16 mouse cellular contexts compared by ENCODE assay signal in the genomic region with DNA sequence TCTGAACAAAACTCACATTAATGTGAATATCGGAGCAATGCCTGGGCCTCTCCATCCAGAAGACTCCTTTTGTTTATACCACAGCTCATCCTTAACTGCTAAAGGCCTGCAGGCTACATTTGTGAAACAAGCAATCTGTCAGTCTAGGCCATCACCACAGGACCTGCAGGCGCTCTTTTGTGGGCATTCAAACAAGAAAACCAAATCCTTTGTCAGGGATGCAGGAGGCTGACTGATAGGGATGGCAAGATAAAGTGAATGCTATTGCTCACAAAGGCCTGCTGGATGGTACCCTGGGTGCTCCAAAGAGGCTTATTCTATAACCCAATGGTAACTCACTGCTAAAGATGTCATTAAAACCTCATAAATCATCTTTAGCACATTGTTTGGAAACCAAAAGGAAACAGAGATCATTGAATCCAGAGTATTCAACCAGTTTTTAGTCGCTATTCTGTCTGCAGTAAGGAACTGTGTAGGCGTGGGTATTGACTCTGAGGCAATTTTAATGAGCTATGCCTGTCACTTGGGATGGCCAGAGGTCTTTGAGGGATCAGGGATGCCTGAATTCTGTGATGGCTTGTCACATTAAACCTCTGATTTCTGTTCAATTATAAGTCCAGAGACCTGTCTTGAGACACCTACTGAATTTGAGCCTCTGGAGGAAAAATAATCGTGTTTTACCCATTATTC.
DNase-seq lines count a peak whose midpoint lies in the region; ATAC-seq lines count a peak whose summit lies in the region.
"Had no signal": no experiment of that assay in that cellular context is flagged by ENCODE, and none has a peak within 500 bp of the region (broad histone marks: within the 10 kb centered on the region; RNA-seq: fewer than 3 reads in every experiment).

No protein-coding gene starts in this region.

- no peaks in the 10 kb centered on the region for H3K36me3 ChIP-seq in forebrain, embryonic 14.5 days (ENCODE audit: control insufficient read depth, insufficient read depth, low read length)
- H3K36me3 ChIP-seq in forebrain, embryonic 10.5 days (replicated peaks), result no peaks in the 10 kb centered on the region
- H3K36me3 ChIP-seq in hindbrain, embryonic 12.5 days, result no peaks in the 10 kb centered on the region
- no peaks in the 10 kb centered on the region for H3K36me3 ChIP-seq in midbrain, embryonic 14.5 days (ENCODE audit: control insufficient read depth, insufficient read depth, low read length)
- H3K36me3 ChIP-seq: G1E; intestine, embryonic 15.5 days; liver, embryonic 13.5 days had no signal

- 0 out of 2 replicates have a peak, but pooled peaks cover 3% of the 10 kb centered on the region for H3K27me3 ChIP-seq in forebrain, embryonic 14.5 days (replicated peaks; ENCODE audit: control insufficient read depth, insufficient read depth, low read length)
- peaks cover 85% of the 10 kb centered on the region for H3K27me3 ChIP-seq in forebrain, embryonic 10.5 days (ENCODE audit: poor library complexity, severe bottlenecking)
- peaks cover 26% of the 10 kb centered on the region for H3K27me3 ChIP-seq in hindbrain, embryonic 12.5 days
- no peaks in the 10 kb centered on the region for H3K27me3 ChIP-seq in midbrain, embryonic 14.5 days (ENCODE audit: control insufficient read depth, insufficient read depth, low read length)
- H3K27me3 ChIP-seq: intestine, embryonic 15.5 days; liver, embryonic 13.5 days had no signal

- 38% methylated on average over 5 of the region's 5 CpGs for WGBS in forebrain, embryonic 14.5 days
- WGBS in forebrain, embryonic 10.5 days, result 30% methylated on average over 5 of the region's 5 CpGs
- 38% methylated on average over 5 of the region's 5 CpGs for WGBS in hindbrain, embryonic 12.5 days
- WGBS in midbrain, embryonic 14.5 days, result 21% methylated on average over 5 of the region's 5 CpGs

- H3K9ac ChIP-seq in forebrain, embryonic 14.5 days (ENCODE audit: low read length), result no peak overlapping the region
- no peak overlapping the region for H3K9ac ChIP-seq in hindbrain, embryonic 12.5 days
- no peak overlapping the region for H3K9ac ChIP-seq in midbrain, embryonic 14.5 days (replicated peaks; ENCODE audit: low read length)
- H3K9ac ChIP-seq: intestine, embryonic 15.5 days; liver, embryonic 13.5 days had no signal

- DNase-seq in forebrain, embryonic 14.5 days (ENCODE audit: low spot score), result peak; percentile 11
- DNase-seq in forebrain, embryonic 10.5 days (ENCODE audit: extremely low spot score, low spot score), result no peak
- DNase-seq in midbrain, embryonic 14.5 days, result peak; percentile 44
- DNase-seq in kidney, postnatal 14 days, result no peak
- no peak for DNase-seq in lung, postnatal 25 days (ENCODE audit: low spot score)
- no peak for DNase-seq in ovary, postnatal 36 days (ENCODE audit: low spot score)
- DNase-seq: adrenal gland, postnatal 10 days; heart, postnatal 14 days; kidney, postnatal 25 days; liver, embryonic 13.5 days; lung, postnatal 10 days; thymus, postnatal 4 days had no signal

- H3K27ac ChIP-seq in forebrain, embryonic 14.5 days (ENCODE audit: low read depth, low read length), result no peak overlapping the region
- no peak overlapping the region for H3K27ac ChIP-seq in forebrain, embryonic 10.5 days
- H3K27ac ChIP-seq in hindbrain, embryonic 12.5 days, result no peak overlapping the region; the same call in 1 of the 2 replicates
- no peak overlapping the region for H3K27ac ChIP-seq in midbrain, embryonic 14.5 days (replicated peaks; ENCODE audit: low read depth, low read length)
- H3K27ac ChIP-seq: intestine, embryonic 15.5 days; liver, embryonic 13.5 days had no signal

- no peak overlapping the region for H3K4me2 ChIP-seq in forebrain, embryonic 14.5 days (ENCODE audit: low read length)
- H3K4me2 ChIP-seq in hindbrain, embryonic 12.5 days (replicated peaks), result no peak overlapping the region
- no peak overlapping the region for H3K4me2 ChIP-seq in midbrain, embryonic 14.5 days (ENCODE audit: low read length)
- H3K4me2 ChIP-seq: intestine, embryonic 15.5 days; liver, embryonic 13.5 days had no signal

- H3K4me3 ChIP-seq in forebrain, embryonic 14.5 days (ENCODE audit: low read depth, low read length), result no peak overlapping the region
- no peak overlapping the region for H3K4me3 ChIP-seq in forebrain, embryonic 10.5 days
- H3K4me3 ChIP-seq in hindbrain, embryonic 12.5 days, result no peak overlapping the region
- no peak overlapping the region for H3K4me3 ChIP-seq in midbrain, embryonic 14.5 days (replicated peaks; ENCODE audit: low read depth, low read length)
- H3K4me3 ChIP-seq: erythroblast, embryonic 14.5 days; intestine, embryonic 15.5 days; liver, embryonic 13.5 days had no signal

- peak; percentile 32; the same call in 1 of the 2 replicates for ATAC-seq in forebrain, embryonic 14.5 days
- peak; percentile 90 for ATAC-seq in hindbrain, embryonic 12.5 days (ENCODE audit: low FRiP score)
- ATAC-seq in midbrain, embryonic 14.5 days (ENCODE audit: low FRiP score, low TSS enrichment), result no peak
- ATAC-seq: intestine, embryonic 15.5 days had no signal

- H3K4me1 ChIP-seq in forebrain, embryonic 14.5 days (ENCODE audit: control insufficient read depth, insufficient read depth, low read length), result no peaks in the 10 kb centered on the region
- peaks cover 5% of the 10 kb centered on the region; the same call in 1 of the 2 replicates for H3K4me1 ChIP-seq in forebrain, embryonic 10.5 days
- no peaks in the 10 kb centered on the region for H3K4me1 ChIP-seq in hindbrain, embryonic 12.5 days
- H3K4me1 ChIP-seq in midbrain, embryonic 14.5 days (ENCODE audit: control insufficient read depth, insufficient read depth, low read length), result no peaks in the 10 kb centered on the region
- H3K4me1 ChIP-seq: intestine, embryonic 15.5 days; liver, embryonic 13.5 days had no signal

- no peaks in the 10 kb centered on the region for H3K9me3 ChIP-seq in forebrain, embryonic 14.5 days (replicated peaks; ENCODE audit: control insufficient read depth, low read length)
- no peaks in the 10 kb centered on the region for H3K9me3 ChIP-seq in forebrain, embryonic 10.5 days
- no peaks in the 10 kb centered on the region for H3K9me3 ChIP-seq in hindbrain, embryonic 12.5 days (replicated peaks)
- no peaks in the 10 kb centered on the region for H3K9me3 ChIP-seq in midbrain, embryonic 14.5 days (ENCODE audit: control insufficient read depth, low read length)
- H3K9me3 ChIP-seq: G1E; intestine, embryonic 15.5 days; liver, embryonic 13.5 days had no signal

Comparison
In these comparisons a context has a peak if more than half of its experiments do, and no peak if none do; other contexts are left out.
1. DNase-seq: peak in forebrain, embryonic 14.5 days (single experiment) and midbrain, embryonic 14.5 days (single experiment); none in forebrain, embryonic 10.5 days (single experiment), kidney, postnatal 14 days (single experiment), lung, postnatal 25 days (single experiment) and ovary, postnatal 36 days (single experiment).